Mouse (Mus musculus): ENCODE data around the gene Mad1l1.

DNA sequence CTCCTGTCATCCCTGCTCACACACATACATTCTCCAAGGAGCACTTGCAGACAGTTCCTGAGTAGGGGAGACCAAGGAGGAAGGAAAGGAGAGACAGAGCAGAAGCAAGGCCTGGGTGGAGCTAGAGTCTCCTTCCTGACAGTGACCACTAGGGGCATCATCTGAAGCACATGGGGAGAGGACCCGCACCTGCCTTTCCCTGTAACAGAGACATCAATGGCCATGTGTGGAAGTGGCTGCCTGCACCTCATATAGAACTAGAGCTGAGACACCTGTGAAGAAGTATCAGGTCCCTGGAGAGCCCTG, 286.4 kb downstream of the Mad1l1 start:
- no peak for TF ChIP-seq POLR2A (IDR thresholded peaks at IDR 0.05; ENCODE audit: low read depth, low read length)
- peak; percentile 29; the same call in 1 of the 2 replicates for TF ChIP-seq CTCF (IDR thresholded peaks at IDR 0.05; ENCODE audit: extremely low read depth, insufficient read depth, insufficient read length, insufficient replicate concordance)

Data from spleen, adult 2 months (tissue).